Mouse (Mus musculus) macrophage (primary cell): ENCODE measurements around the gene Sprr2a2. TPM values are rescaled to one million over a fixed set of nuclear protein-coding genes. Genes with fewer than 3 reads are reported as not detected.
"Not testable (repeated sequence)": the region's sequence is repeated elsewhere in the genome, so short reads cannot be mapped to it uniquely, and the experiment has no call there.

Experiments used
- H3K27ac ChIP-seq: fragments of 350-480 bp; formaldehyde crosslinking; 2 replicates; pipeline ENCODE4 v1.9.0; 2021
- H3K36me3 ChIP-seq: fragments of 350-480 bp; formaldehyde crosslinking; 2 replicates; pipeline ENCODE4 v1.9.0; 2021; ENCODE audit errors: inconsistent target
- H3K4me3 ChIP-seq: fragments of 350-480 bp; formaldehyde crosslinking; 2 replicates; pipeline ENCODE4 v1.9.0; 2021; ENCODE audit errors: inconsistent target
- H3K79me2 ChIP-seq: fragments of 350-480 bp; formaldehyde crosslinking; 2 replicates; pipeline ENCODE4 v1.9.0; 2021; ENCODE audit errors: inconsistent target
- WGBS: methylation state at CpG from one replicate; pipeline ENCODE4 v1.1.7; 2026; ENCODE audit warnings: inconsistent platforms; ENCODE audit not compliant: missing documents; 5-methylcytosine and 5-hydroxymethylcytosine counted together
- polyA plus RNA-seq: library from polyadenylated mRNA; stranded (reverse); fragments of 250-400 nt; gene quantifications from 3 replicates; pipeline ENCODE4 v1.2.4, GENCODE M21; 2018; ENCODE audit warnings: inconsistent platforms

The Sprr2a2 gene
- polyA plus RNA-seq, 1 experiment from 2014 or later = not detected

GRCm38 (mm10) chr3:92248494-92248893 lies 32.8 kb downstream of the Sprr2a2 start:
- not testable (repeated sequence) for H3K27ac ChIP-seq, H3K36me3 ChIP-seq, H3K4me3 ChIP-seq, H3K79me2 ChIP-seq

GRCm38 (mm10) chr3:92250450-92250849 lies 34.7 kb downstream of the Sprr2a2 start:
- not testable (repeated sequence) for H3K4me3 ChIP-seq, H3K36me3 ChIP-seq, H3K79me2 ChIP-seq, H3K27ac ChIP-seq
- WGBS = 85% methylated on average over 1 of the region's 2 CpGs

GRCm38 (mm10) chr3:92253860-92254259 lies 38.1 kb downstream of the Sprr2a2 start:
- not testable (repeated sequence) for H3K36me3 ChIP-seq, H3K27ac ChIP-seq, H3K79me2 ChIP-seq, H3K4me3 ChIP-seq
- WGBS = no CpG with 5 or more reads among the region's 8 CpGs

- not testable (repeated sequence) for H3K27ac ChIP-seq, H3K36me3 ChIP-seq, H3K79me2 ChIP-seq, H3K4me3 ChIP-seq
These were observed 42.8 kb downstream of the Sprr2a2 start for GRCm38 (mm10) chr3:92258526-92258925.

- H3K27ac ChIP-seq, H3K36me3 ChIP-seq, H3K4me3 ChIP-seq, H3K79me2 ChIP-seq: not testable (repeated sequence)
- no CpG with 5 or more reads among the region's 2 CpGs for WGBS
These were observed 47.7 kb downstream of the Sprr2a2 start for GRCm38 (mm10) chr3:92263462-92263861.

GRCm38 (mm10) chr3:92271414-92271985 lies 55.8 kb downstream of the Sprr2a2 start:
- H3K79me2 ChIP-seq, H3K36me3 ChIP-seq, H3K27ac ChIP-seq, H3K4me3 ChIP-seq: not testable (repeated sequence)
- WGBS = no CpG with 5 or more reads among the region's 4 CpGs

GRCm38 (mm10) chr3:92273504-92273903 lies 57.8 kb downstream of the Sprr2a2 start:
- not testable (repeated sequence) for H3K27ac ChIP-seq, H3K4me3 ChIP-seq, H3K79me2 ChIP-seq, H3K36me3 ChIP-seq

- not testable (repeated sequence) for H3K4me3 ChIP-seq, H3K79me2 ChIP-seq, H3K36me3 ChIP-seq, H3K27ac ChIP-seq
- WGBS = no CpG with 5 or more reads among the region's 1 CpGs
These were observed 58.3 kb downstream of the Sprr2a2 start for GRCm38 (mm10) chr3:92274018-92274417.

- not testable (repeated sequence) for H3K27ac ChIP-seq, H3K4me3 ChIP-seq, H3K79me2 ChIP-seq
These were observed 63.9 kb downstream of the Sprr2a2 start for GRCm38 (mm10) chr3:92279663-92280062.

GRCm38 (mm10) chr3:92280963-92281606 lies 65.4 kb downstream of the Sprr2a2 start:
- not testable (repeated sequence) for H3K79me2 ChIP-seq, H3K27ac ChIP-seq, H3K4me3 ChIP-seq, H3K36me3 ChIP-seq
- WGBS = 76% methylated on average over 3 of the region's 12 CpGs

More at GRCm38 (mm10) chr3:92279663-92280062, 63.9 kb downstream of the Sprr2a2 start:
- not testable (repeated sequence) for H3K36me3 ChIP-seq

GRCm38 (mm10) chr3:92285101-92285500 lies 69.4 kb downstream of the Sprr2a2 start, which contains the start of gene Sprr2a3:
Sprr2a3 (plus strand) TSS chr3:92285417.
- H3K36me3 ChIP-seq, H3K79me2 ChIP-seq, H3K27ac ChIP-seq, H3K4me3 ChIP-seq: not testable (repeated sequence)
- 100% methylated on average over 1 of the region's 1 CpGs for WGBS

GRCm38 (mm10) chr3:92288489-92288888 lies 72.8 kb downstream of the Sprr2a2 start:
- not testable (repeated sequence) for H3K27ac ChIP-seq, H3K4me3 ChIP-seq, H3K36me3 ChIP-seq, H3K79me2 ChIP-seq
- 95% methylated on average over 4 of the region's 6 CpGs for WGBS

Other genes starting within 250 kb of the Sprr2a2 start
- gene Pglyrp3, start 201.3 kb upstream of the Sprr2a2 start, polyA plus RNA-seq = not detected in 3 replicates
- gene Lor, start 132.8 kb upstream of the Sprr2a2 start, polyA plus RNA-seq = not detected in 3 replicates
- not detected in 3 replicates for gene Prr9, start 92.0 kb upstream of the Sprr2a2 start, polyA plus RNA-seq
- gene Lelp1, start 73.2 kb upstream of the Sprr2a2 start, polyA plus RNA-seq = not detected in 3 replicates
- not detected in 3 replicates for gene Sprr2a1, start 121 bp upstream of the Sprr2a2 start, polyA plus RNA-seq
- not detected in 3 replicates for gene Sprr2a3, start 69.5 kb downstream of the Sprr2a2 start, polyA plus RNA-seq
- not detected in 3 replicates for gene Sprr2b, start 100.7 kb downstream of the Sprr2a2 start, polyA plus RNA-seq
- gene Sprr2d, start 123.2 kb downstream of the Sprr2a2 start, polyA plus RNA-seq = not detected in 3 replicates
- gene Sprr2e, start 136.2 kb downstream of the Sprr2a2 start, polyA plus RNA-seq = not detected in 3 replicates
- not detected in 3 replicates for gene Sprr2f, start 149.3 kb downstream of the Sprr2a2 start, polyA plus RNA-seq
- not detected in 3 replicates for gene Sprr2h, start 169.8 kb downstream of the Sprr2a2 start, polyA plus RNA-seq
- gene Sprr2i, start 192.1 kb downstream of the Sprr2a2 start, polyA plus RNA-seq = not detected in 3 replicates
- not detected in 3 replicates for gene Sprr2j-ps, start 202.2 kb downstream of the Sprr2a2 start, polyA plus RNA-seq
- gene Gm9774, start 213.5 kb downstream of the Sprr2a2 start, polyA plus RNA-seq = 0.59 to 4.8 TPM (median 3.2 TPM) in 3 replicates
- gene Sprr2k, start 216.7 kb downstream of the Sprr2a2 start, polyA plus RNA-seq = not detected in 3 replicates
- not detected in 3 replicates for gene Sprr1b, start 222.9 kb downstream of the Sprr2a2 start, polyA plus RNA-seq
- gene Sprr3, start 242.8 kb downstream of the Sprr2a2 start, polyA plus RNA-seq = not detected in 3 replicates